Mouse (Mus musculus) lung, embryonic 14.5 days (tissue): Measurements from ENCODE around the gene Icmt. TPM values are rescaled to one million over a fixed set of nuclear protein-coding genes. Genes with fewer than 3 reads are reported as not detected.

ENCODE experiments used
- ATAC-seq: fragments of 200-750 bp; cut with Nextera tagmentation; 2 replicates; pipeline ENCODE4 v1.8.0; 2017; ENCODE audit warnings: mild to moderate bottlenecking, moderate TSS enrichment, moderate library complexity; ENCODE audit not compliant: insufficient read depth
- DNase-seq: peaks from one replicate; pipeline ENCODE4 v3.0.0-alpha.2; 2015
- H3K27ac ChIP-seq: fragments of 300-500 bp; sonication (generic); 2 replicates; pipeline ENCODE4 v1.5.1; 2014; ENCODE audit warnings: low read depth, mild to moderate bottlenecking, moderate library complexity
- H3K27me3 ChIP-seq: fragments of 300-500 bp; sonication (generic); 2 replicates; pipeline ENCODE4 v1.6.1; 2014; ENCODE audit warnings: low read length, control low read depth; ENCODE audit not compliant: insufficient read depth
- H3K36me3 ChIP-seq: fragments of 300-500 bp; sonication (generic); 2 replicates; pipeline ENCODE4 v1.6.1; 2014; ENCODE audit warnings: control low read depth; ENCODE audit not compliant: insufficient read depth
- H3K4me1 ChIP-seq: fragments of 300-500 bp; sonication (generic); 2 replicates; pipeline ENCODE4 v1.6.1; 2014; ENCODE audit warnings: antibody characterized with exemption, control low read depth; ENCODE audit not compliant: insufficient read depth
- H3K4me2 ChIP-seq: fragments of 300-500 bp; sonication (generic); 2 replicates; pipeline ENCODE4 v1.6.1; 2014; ENCODE audit warnings: mild to moderate bottlenecking
- H3K4me3 ChIP-seq: fragments of 300-500 bp; sonication (generic); 2 replicates; pipeline ENCODE4 v1.5.1; 2014; ENCODE audit warnings: low read depth, low read length
- H3K9ac ChIP-seq: fragments of 300-500 bp; sonication (generic); 2 replicates; pipeline ENCODE4 v1.6.1; 2014
- H3K9me3 ChIP-seq: fragments of 300-500 bp; sonication (generic); 2 replicates; pipeline ENCODE4 v1.6.1; 2016; ENCODE audit warnings: low read depth, low read length, control low read depth
- CTCF ChIP-seq: IDR thresholded peaks from 2 replicates; pipeline ENCODE4 v1.5.1; 2016; ENCODE audit warnings: antibody characterized with exemption, low read depth
- WGBS: fragments of 180-500 bp; shearing (Covaris S2); extraction: QIAGEN DNeasy Blood & Tissue Kit; methylation state at CpG from one replicate; pipeline ENCODE4 v1.1.7; 2014; 5-methylcytosine and 5-hydroxymethylcytosine counted together
- polyA plus RNA-seq: library from polyadenylated mRNA; unstranded; fragments of >200 nt; fragmentation: Nextera tagmentation; extraction: Ambion mirVana; gene quantifications from 2 replicates; pipeline ENCODE4 v1.2.1, GENCODE M21; 2014

Icmt gene
- polyA plus RNA-seq, 1 experiment from 2014 or later = 31.8 TPM

GRCm38 (mm10) chr4:152349837-152350381 lies 52.9 kb downstream of the Icmt start:
- ATAC-seq (no peak), DNase-seq (peak; percentile 48)
- Histone ChIP-seq H3K4me3 (no peak overlapping the region), H3K27ac (no peak overlapping the region), H3K36me3 (no peaks in the 10 kb centered on the region), H3K9me3 (no peaks in the 10 kb centered on the region), H3K9ac (no peak overlapping the region), H3K4me2 (no peak overlapping the region), H3K27me3 (peaks cover 19% of the 10 kb centered on the region), H3K4me1 (no peaks in the 10 kb centered on the region)
- TF ChIP-seq CTCF = no peak
- WGBS = 1% methylated on average over 16 of the region's 17 CpGs

- Histone ChIP-seq H3K27ac (no peak overlapping the region), H3K9ac (no peak overlapping the region), H3K27me3 (peaks cover 19% of the 10 kb centered on the region), H3K4me1 (no peaks in the 10 kb centered on the region), H3K4me3 (no peak overlapping the region), H3K9me3 (no peaks in the 10 kb centered on the region), H3K4me2 (no peak overlapping the region), H3K36me3 (no peaks in the 10 kb centered on the region)
- TF ChIP-seq CTCF = no peak
- no peak for DNase-seq
- ATAC-seq = no peak
- WGBS = 30% methylated on average over 8 of the region's 8 CpGs
These were observed 53.8 kb downstream of the Icmt start for GRCm38 (mm10) chr4:152350722-152351421.

- no peak; the same call in 1 of the 2 replicates for ATAC-seq
- Histone ChIP-seq H3K36me3 (no peaks in the 10 kb centered on the region), H3K27me3 (peaks cover 19% of the 10 kb centered on the region), H3K27ac (no peak overlapping the region), H3K4me3 (no peak overlapping the region), H3K9ac (no peak overlapping the region), H3K4me1 (no peaks in the 10 kb centered on the region), H3K4me2 (no peak overlapping the region), H3K9me3 (no peaks in the 10 kb centered on the region)
- DNase-seq = peak; percentile 64
- WGBS = 8% methylated on average over 14 of the region's 14 CpGs
- TF ChIP-seq CTCF = no peak
These were observed 54.6 kb downstream of the Icmt start for GRCm38 (mm10) chr4:152351422-152352305.

- no peak for ATAC-seq
- Histone ChIP-seq H3K9me3 (no peaks in the 10 kb centered on the region), H3K27ac (no peak overlapping the region), H3K9ac (no peak overlapping the region), H3K27me3 (peaks cover 19% of the 10 kb centered on the region), H3K36me3 (no peaks in the 10 kb centered on the region), H3K4me3 (no peak overlapping the region), H3K4me1 (no peaks in the 10 kb centered on the region), H3K4me2 (no peak overlapping the region)
- no peak for TF ChIP-seq CTCF
- DNase-seq = no peak
- 56% methylated on average over 14 of the region's 14 CpGs for WGBS
These were observed 57.0 kb downstream of the Icmt start for GRCm38 (mm10) chr4:152353886-152354637.

GRCm38 (mm10) chr4:152355672-152356071 lies 58.6 kb downstream of the Icmt start:
- H3K4me1 ChIP-seq = no peaks in the 10 kb centered on the region
- no peak for TF ChIP-seq CTCF
- peaks cover 22% of the 10 kb centered on the region for H3K27me3 ChIP-seq
- H3K36me3 ChIP-seq = no peaks in the 10 kb centered on the region
- no peak for ATAC-seq
- no peak for DNase-seq
- WGBS = 70% methylated on average over 7 of the region's 7 CpGs
- no peak overlapping the region for H3K4me3 ChIP-seq
- H3K9me3 ChIP-seq = no peaks in the 10 kb centered on the region
- H3K27ac ChIP-seq = no peak overlapping the region
- H3K4me2 ChIP-seq = no peak overlapping the region
- no peak overlapping the region for H3K9ac ChIP-seq

Other genes with a start within 250 kb of the Icmt start
- gene Plekhg5, start 224.7 kb upstream of the Icmt start, polyA plus RNA-seq = 13.5 and 18.5 TPM in 2 replicates
- 0.75 and 0.77 TPM in 2 replicates for gene Tnfrsf25, start 181.3 kb upstream of the Icmt start, polyA plus RNA-seq
- 11.5 and 11.6 TPM in 2 replicates for gene Espn, start 144.9 kb upstream of the Icmt start, polyA plus RNA-seq
- 0.18 TPM in 1 of 2 replicates, not detected in the other for gene Hes2, start 138.4 kb upstream of the Icmt start, polyA plus RNA-seq
- 50.3 and 55.8 TPM in 2 replicates for gene Acot7, start 119.1 kb upstream of the Icmt start, polyA plus RNA-seq
- 19.5 and 20.0 TPM in 2 replicates for gene Gpr153, start 23.0 kb upstream of the Icmt start, polyA plus RNA-seq
- not detected in 2 replicates for gene Hes3, start 5.6 kb upstream of the Icmt start, polyA plus RNA-seq
- gene Rnf207, start 21.8 kb downstream of the Icmt start, polyA plus RNA-seq = 0.36 and 0.65 TPM in 2 replicates
- 428 and 464 TPM in 2 replicates for gene Rpl22, start 28.5 kb downstream of the Icmt start, polyA plus RNA-seq
- 0.03 and 0.07 TPM in 2 replicates for gene Chd5, start 41.4 kb downstream of the Icmt start, polyA plus RNA-seq
- 3.2 and 3.7 TPM in 2 replicates for gene Nphp4, start 179.5 kb downstream of the Icmt start, polyA plus RNA-seq
- 3.6 and 4.3 TPM in 2 replicates for gene Kcnab2, start 180.6 kb downstream of the Icmt start, polyA plus RNA-seq